27 mouse cellular contexts compared by ENCODE assay signal in the genomic region with DNA sequence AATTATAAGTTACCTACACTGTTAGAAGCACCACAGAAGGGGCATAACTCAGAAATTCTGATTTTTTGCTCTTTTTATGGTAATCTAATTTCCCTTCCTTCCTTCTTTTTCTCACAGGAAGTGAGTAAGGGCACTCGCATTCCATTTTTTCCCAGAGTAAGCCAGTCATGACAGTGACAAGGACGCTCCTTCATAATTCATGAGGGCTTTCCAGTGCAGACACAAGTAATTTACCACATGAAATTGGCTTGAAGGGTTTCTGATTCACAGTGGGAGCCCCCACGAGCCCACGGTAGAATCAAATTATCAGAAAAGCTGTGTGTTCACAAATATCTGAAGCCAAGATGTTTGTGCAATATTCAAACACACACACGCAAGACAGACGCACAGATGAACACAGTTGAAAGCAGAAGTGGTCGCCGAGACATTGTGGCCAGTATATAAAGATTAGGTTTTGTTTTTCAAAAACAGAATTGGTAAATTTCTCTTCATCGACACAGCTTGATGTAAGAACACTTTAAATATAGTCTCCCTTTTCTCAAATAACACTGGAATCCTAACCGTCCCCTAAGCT. TPM values are rescaled to one million over a fixed set of nuclear protein-coding genes. Genes with fewer than 3 reads are reported as not detected.
A peak's percentile ranks its signal among the peaks of the same experiment; 100 is the strongest.
DNase-seq lines count a peak whose midpoint lies in the region; ATAC-seq and TF ChIP-seq lines count a peak whose summit lies in the region.
"Had no signal": no experiment of that assay in that cellular context is flagged by ENCODE, and none has a peak within 500 bp of the region (broad histone marks: within the 10 kb centered on the region; RNA-seq: fewer than 3 reads in every experiment).

No protein-coding gene starts in this region.

- no peaks in the 10 kb centered on the region for H3K79me2 ChIP-seq in macrophage (ENCODE audit: inconsistent target)

- no peak overlapping the region for H3K4me3 ChIP-seq in hindbrain, embryonic 13.5 days
- no peak overlapping the region for H3K4me3 ChIP-seq in hindbrain, postnatal 0 days (ENCODE audit: low read length)
- H3K4me3 ChIP-seq in midbrain, embryonic 15.5 days = no peak overlapping the region
- no peak overlapping the region for H3K4me3 ChIP-seq in midbrain, embryonic 11.5 days (ENCODE audit: low read depth, low read length)
- H3K4me3 ChIP-seq in macrophage (ENCODE audit: inconsistent target) = no peak overlapping the region
- no peak overlapping the region for H3K4me3 ChIP-seq in heart, embryonic 10.5 days
- H3K4me3 ChIP-seq: embryonic facial prominence, embryonic 12.5 days; forebrain, embryonic 15.5 days; heart, embryonic 15.5 days; limb, embryonic 13.5 days; lung, embryonic 15.5 days; myocyte; neural tube, embryonic 12.5 days; stomach, embryonic 15.5 days had no signal

- H3K4me2 ChIP-seq in hindbrain, embryonic 13.5 days = no peak overlapping the region
- H3K4me2 ChIP-seq in hindbrain, postnatal 0 days (ENCODE audit: low read depth, low read length) = no peak overlapping the region
- no peak overlapping the region for H3K4me2 ChIP-seq in midbrain, embryonic 15.5 days
- H3K4me2 ChIP-seq in midbrain, embryonic 11.5 days = no peak overlapping the region
- H3K4me2 ChIP-seq: embryonic facial prominence, embryonic 12.5 days; forebrain, embryonic 15.5 days; heart, embryonic 15.5 days; limb, embryonic 13.5 days; liver, embryonic 11.5 days; lung, embryonic 15.5 days; neural tube, embryonic 12.5 days; stomach, embryonic 15.5 days had no signal

- peaks cover 6% of the 10 kb centered on the region; the same call in 1 of the 2 replicates for H3K9me3 ChIP-seq in hindbrain, embryonic 13.5 days
- no peaks in the 10 kb centered on the region for H3K9me3 ChIP-seq in hindbrain, postnatal 0 days (ENCODE audit: low read length)
- H3K9me3 ChIP-seq in midbrain, embryonic 15.5 days = peaks cover 4% of the 10 kb centered on the region; the same call in 1 of the 2 replicates
- H3K9me3 ChIP-seq in midbrain, embryonic 11.5 days (ENCODE audit: control insufficient read depth, low read length) = no peaks in the 10 kb centered on the region
- H3K9me3 ChIP-seq in heart, embryonic 10.5 days = no peaks in the 10 kb centered on the region; the same call in 1 of the 2 replicates
- H3K9me3 ChIP-seq: forebrain, embryonic 15.5 days; heart, embryonic 15.5 days; lung, embryonic 15.5 days; neural tube, embryonic 12.5 days; stomach, embryonic 15.5 days had no signal

- no peak for ATAC-seq in hindbrain, embryonic 13.5 days (ENCODE audit: low FRiP score)
- ATAC-seq in hindbrain, postnatal 0 days = no peak
- ATAC-seq in midbrain, embryonic 15.5 days (replicated peaks) = no peak
- no peak for ATAC-seq in midbrain, embryonic 11.5 days (ENCODE audit: low FRiP score)
- ATAC-seq: forebrain, embryonic 15.5 days; intestine, embryonic 16.5 days had no signal

- peaks cover 31% of the 10 kb centered on the region for H3K36me3 ChIP-seq in hindbrain, embryonic 13.5 days
- peaks cover 26% of the 10 kb centered on the region; the same call in 1 of the 2 replicates for H3K36me3 ChIP-seq in hindbrain, postnatal 0 days (ENCODE audit: insufficient read depth, low read length)
- peaks cover 19% of the 10 kb centered on the region; the same call in 1 of the 2 replicates for H3K36me3 ChIP-seq in midbrain, embryonic 15.5 days (replicated peaks)
- H3K36me3 ChIP-seq in midbrain, embryonic 11.5 days (ENCODE audit: control insufficient read depth, insufficient read depth, low read length) = 0 out of 2 replicates have a peak, but pooled peaks cover 2% of the 10 kb centered on the region
- H3K36me3 ChIP-seq in macrophage (ENCODE audit: inconsistent target) = peaks cover 23% of the 10 kb centered on the region
- peaks cover 33% of the 10 kb centered on the region for H3K36me3 ChIP-seq in heart, embryonic 10.5 days

- H3K27me3 ChIP-seq in hindbrain, embryonic 13.5 days = no peaks in the 10 kb centered on the region
- no peaks in the 10 kb centered on the region for H3K27me3 ChIP-seq in hindbrain, postnatal 0 days (ENCODE audit: insufficient read depth, low read length)
- H3K27me3 ChIP-seq in midbrain, embryonic 15.5 days (replicated peaks) = no peaks in the 10 kb centered on the region
- no peaks in the 10 kb centered on the region for H3K27me3 ChIP-seq in midbrain, embryonic 11.5 days (ENCODE audit: control insufficient read depth, insufficient read depth, low read length)
- H3K27me3 ChIP-seq in heart, embryonic 10.5 days (ENCODE audit: insufficient read depth, poor library complexity, severe bottlenecking) = no peaks in the 10 kb centered on the region
- H3K27me3 ChIP-seq: embryonic facial prominence, embryonic 12.5 days; forebrain, embryonic 15.5 days; heart, embryonic 15.5 days; limb, embryonic 13.5 days; lung, embryonic 15.5 days; neural tube, embryonic 12.5 days; stomach, embryonic 15.5 days had no signal

- WGBS in hindbrain, embryonic 13.5 days = 61% methylated on average over 10 of the region's 10 CpGs
- WGBS in hindbrain, postnatal 0 days = 65% methylated on average over 10 of the region's 10 CpGs
- WGBS in midbrain, embryonic 15.5 days = 52% methylated on average over 10 of the region's 10 CpGs
- WGBS in midbrain, embryonic 11.5 days = 84% methylated on average over 10 of the region's 10 CpGs
- 11% methylated on average over 9 of the region's 10 CpGs for WGBS in macrophage (ENCODE audit: missing documents)
- WGBS in heart, embryonic 10.5 days = 85% methylated on average over 10 of the region's 10 CpGs

- TF ChIP-seq CTCF in hindbrain, postnatal 0 days (IDR thresholded peaks at IDR 0.05; ENCODE audit: low read depth) = no peak

- H3K4me1 ChIP-seq in hindbrain, embryonic 13.5 days (replicated peaks) = peaks cover 6% of the 10 kb centered on the region; the same call in 1 of the 2 replicates
- no peaks in the 10 kb centered on the region for H3K4me1 ChIP-seq in hindbrain, postnatal 0 days (ENCODE audit: insufficient read depth, low read length)
- H3K4me1 ChIP-seq in midbrain, embryonic 15.5 days = no peaks in the 10 kb centered on the region
- no peaks in the 10 kb centered on the region for H3K4me1 ChIP-seq in midbrain, embryonic 11.5 days (ENCODE audit: control insufficient read depth, insufficient read depth, low read length)
- H3K4me1 ChIP-seq in heart, embryonic 10.5 days = no peaks in the 10 kb centered on the region
- H3K4me1 ChIP-seq: embryonic facial prominence, embryonic 12.5 days; forebrain, embryonic 15.5 days; heart, embryonic 15.5 days; limb, embryonic 13.5 days; lung, embryonic 15.5 days; neural tube, embryonic 12.5 days; stomach, embryonic 15.5 days had no signal

- DNase-seq in hindbrain, postnatal 0 days (ENCODE audit: low spot score) = no peak
- DNase-seq in midbrain, embryonic 11.5 days (ENCODE audit: low spot score, missing footprints) = no peak
- peak; percentile 13 for DNase-seq in retina, postnatal 1 day
- no peak for DNase-seq in heart, embryonic 10.5 days (ENCODE audit: low spot score)
- no peak for DNase-seq in urinary bladder, postnatal 36 days (ENCODE audit: low spot score in 2 of 2)
- DNase-seq: adrenal gland, postnatal 25 days; B cell, adult 2 months; cerebellum, adult 8-10 months; cerebellum, postnatal 25 days; gastrocnemius, postnatal 10 days; kidney, adult 8-10 months; kidney, postnatal 4 days; thymus, postnatal 25 days had no signal

- H3K27ac ChIP-seq in hindbrain, embryonic 13.5 days = peak overlapping the region; percentile 53
- no peak overlapping the region for H3K27ac ChIP-seq in hindbrain, postnatal 0 days
- H3K27ac ChIP-seq in midbrain, embryonic 15.5 days = peak overlapping the region; percentile 26; the same call in 1 of the 2 replicates
- H3K27ac ChIP-seq in midbrain, embryonic 11.5 days (ENCODE audit: low read depth, low read length) = no peak overlapping the region; the same call in 1 of the 2 replicates
- H3K27ac ChIP-seq in macrophage = peak overlapping the region; percentile 34
- no peak overlapping the region for H3K27ac ChIP-seq in heart, embryonic 10.5 days
- H3K27ac ChIP-seq: embryonic facial prominence, embryonic 12.5 days; forebrain, embryonic 15.5 days; heart, embryonic 15.5 days; kidney, postnatal 0 days; limb, embryonic 13.5 days; lung, embryonic 15.5 days; neural tube, embryonic 12.5 days; stomach, embryonic 15.5 days had no signal

- H3K9ac ChIP-seq in hindbrain, embryonic 13.5 days = no peak overlapping the region
- H3K9ac ChIP-seq in hindbrain, postnatal 0 days (replicated peaks; ENCODE audit: low read length) = no peak overlapping the region
- no peak overlapping the region for H3K9ac ChIP-seq in midbrain, embryonic 15.5 days
- H3K9ac ChIP-seq in midbrain, embryonic 11.5 days (ENCODE audit: low read length) = no peak overlapping the region
- H3K9ac ChIP-seq: embryonic facial prominence, embryonic 12.5 days; forebrain, embryonic 15.5 days; heart, embryonic 15.5 days; limb, embryonic 13.5 days; lung, embryonic 15.5 days; neural tube, embryonic 12.5 days; stomach, embryonic 15.5 days had no signal

RNA-seq across cellular contexts. Expression of gene Esd, which starts 42.0 kb away (rescaled TPM):
- polyA plus RNA-seq in hindbrain, embryonic 13.5 days (2015; fragmentation: Nextera tagmentation; extraction: Ambion mirVana) = 245 and 255 TPM in 2 replicates
- total RNA-seq in hindbrain, postnatal 0 days (2014; rRNA removed) = 109 and 182 TPM in 2 replicates
- 215 and 218 TPM in 2 replicates for polyA plus RNA-seq in hindbrain, postnatal 0 days (2015; fragmentation: Nextera tagmentation; extraction: Ambion mirVana)
- polyA plus RNA-seq in midbrain, embryonic 15.5 days (2015; fragmentation: Nextera tagmentation; extraction: Ambion mirVana) = 198 and 201 TPM in 2 replicates
- polyA plus RNA-seq in midbrain, embryonic 11.5 days (2014; fragmentation: Nextera tagmentation; extraction: Ambion mirVana) = 386 and 391 TPM in 2 replicates
- 100 to 1,000 TPM in 21 of 26 experiments, 10 to 100 TPM in 5; 51.5 to 289 (median 135) TPM for total RNA-seq in macrophage (2018; cell fraction: chromatin; rRNA removed)
- total RNA-seq in macrophage (2018; cell fraction: cytosol; rRNA removed) = 100 to 1,000 TPM; 250 to 494 (median 320) TPM
- total RNA-seq in macrophage (2018; cell fraction: nucleus; rRNA removed) = 100 to 1,000 TPM in 22 of 26 experiments, 10 to 100 TPM in 4; 77.6 to 214 (median 130) TPM
- polyA plus RNA-seq in macrophage (2018) = 293 to 746 TPM (median 406 TPM) in 3 replicates
- 261 and 265 TPM in 2 replicates for polyA plus RNA-seq in heart, embryonic 10.5 days (2016; fragmentation: Nextera tagmentation; extraction: Ambion mirVana)

Comparison
In these comparisons a context has a peak if more than half of its experiments do, and no peak if none do; other contexts are left out.
1. H3K27ac ChIP-seq: peak in hindbrain, embryonic 13.5 days (single experiment), midbrain, embryonic 15.5 days (single experiment) and macrophage (single experiment); none in hindbrain, postnatal 0 days (single experiment), midbrain, embryonic 11.5 days (single experiment) and heart, embryonic 10.5 days (single experiment).